Mouse (Mus musculus): Measurements from ENCODE around the gene Pira2. TPM values are rescaled to one million over a fixed set of nuclear protein-coding genes. Genes with fewer than 3 reads are reported as not detected.

The Pira2 gene
- polyA plus RNA-seq (2012; rRNA removed): 0.14 and 0.41 TPM in 2 replicates

GRCm38 (mm10) chr7:3844951-3845350 is at the start of gene Pira2:
Pira2 (minus strand) TSS chr7:3845051.

GRCm38 (mm10) chr7:3825599-3825998 is 19.3 kb downstream of the Pira2 start, which contains the start of gene Gm15448:
Gm15448 (minus strand) TSS chr7:3825687.

Other genes with a start within 250 kb of the Pira2 start
- gene Oscar, start 228.9 kb downstream of the Pira2 start, polyA plus RNA-seq (2012; rRNA removed): 0.12 TPM in 1 of 2 replicates, not detected in the other
- gene Ndufa3, start 227.7 kb downstream of the Pira2 start, polyA plus RNA-seq (2012; rRNA removed): 264 and 306 TPM in 2 replicates
- gene Tfpt, start 215.1 kb downstream of the Pira2 start, polyA plus RNA-seq (2012; rRNA removed): 4.4 and 7.8 TPM in 2 replicates
- gene Prpf31, start 215.1 kb downstream of the Pira2 start, polyA plus RNA-seq (2012; rRNA removed): 20.8 and 21.0 TPM in 2 replicates
- 67.6 and 81.1 TPM in 2 replicates for gene Cnot3, start 199.8 kb downstream of the Pira2 start, polyA plus RNA-seq (2012; rRNA removed)
- gene Leng1, start 179.2 kb downstream of the Pira2 start, polyA plus RNA-seq (2012; rRNA removed): 4.5 and 5.2 TPM in 2 replicates
- 360 and 471 TPM in 2 replicates for gene Tmc4, start 167.5 kb downstream of the Pira2 start, polyA plus RNA-seq (2012; rRNA removed)
- gene Tsen34, start 152.2 kb downstream of the Pira2 start, polyA plus RNA-seq (2012; rRNA removed): 114 and 116 TPM in 2 replicates
- 65.3 and 67.6 TPM in 2 replicates for gene Mboat7, start 151.5 kb downstream of the Pira2 start, polyA plus RNA-seq (2012; rRNA removed)
- gene Rps9, start 141.1 kb downstream of the Pira2 start, polyA plus RNA-seq (2012; rRNA removed): 1,246 and 1,381 TPM in 2 replicates
- gene Pirb, start 124.7 kb downstream of the Pira2 start, polyA plus RNA-seq (2012; rRNA removed): 5.3 and 5.5 TPM in 2 replicates
- gene Gm15448, start 19.4 kb downstream of the Pira2 start, polyA plus RNA-seq (2012; rRNA removed): 0.05 and 0.28 TPM in 2 replicates
- 0.19 and 2.4 TPM in 2 replicates for gene Gm14548, start 53.1 kb upstream of the Pira2 start, polyA plus RNA-seq (2012; rRNA removed)
- gene Lilra6, start 70.5 kb upstream of the Pira2 start, polyA plus RNA-seq (2012; rRNA removed): 0.24 and 1.3 TPM in 2 replicates
- gene Lair1, start 218.2 kb upstream of the Pira2 start, polyA plus RNA-seq (2012; rRNA removed): 3.0 and 3.7 TPM in 2 replicates